Mouse (Mus musculus): ENCODE measurements around the gene Rasgrp3. TPM values are rescaled to one million over a fixed set of nuclear protein-coding genes. Genes with fewer than 3 reads are reported as not detected.

Gene Rasgrp3
- polyA plus RNA-seq, 1 experiment = not detected

DNA sequence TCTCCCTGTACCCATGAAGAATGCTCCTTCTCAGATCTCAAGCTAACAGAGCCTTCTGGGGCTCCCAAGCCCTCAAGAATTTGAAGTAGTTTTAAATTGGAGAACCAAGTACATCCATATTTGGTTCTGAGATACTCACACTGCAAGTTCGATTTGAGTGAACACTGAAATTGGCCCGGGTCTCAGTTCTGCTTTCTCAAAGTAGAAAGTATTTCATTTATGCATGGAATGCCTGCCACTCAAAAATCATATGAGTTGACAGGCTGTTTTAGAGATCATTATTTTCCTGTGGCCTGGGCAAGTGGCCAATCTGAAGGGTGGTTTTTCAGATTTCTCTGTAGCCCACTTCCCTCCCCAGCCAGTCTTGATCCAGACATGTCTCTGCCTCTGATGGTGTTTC lies 36.7 kb downstream of the Rasgrp3 start:
- no peak for TF ChIP-seq GATA1 (IDR thresholded peaks at IDR 0.05; ENCODE audit: low read length)

DNA sequence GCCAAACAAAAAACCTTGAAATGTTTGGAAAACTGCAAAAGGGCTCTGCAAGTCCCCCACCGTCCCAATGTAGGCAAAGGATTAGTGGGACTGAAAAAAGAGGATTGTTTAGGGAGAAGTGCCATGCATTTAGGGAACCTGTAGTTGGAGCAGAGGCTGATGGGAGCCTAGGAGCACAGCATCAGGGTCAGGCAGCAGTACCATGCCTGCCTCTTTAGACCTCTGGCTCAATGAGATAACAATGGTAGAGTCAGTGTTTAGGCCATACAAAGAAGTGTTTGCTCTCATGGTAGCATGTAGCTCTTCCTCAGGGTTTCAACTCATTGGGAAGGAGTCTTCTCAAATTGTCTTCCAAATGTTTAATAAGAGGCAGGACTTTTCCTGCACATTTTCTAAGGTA lies 40.3 kb downstream of the Rasgrp3 start:
- TF ChIP-seq GATA1 (IDR thresholded peaks at IDR 0.05; ENCODE audit: low read length) = no peak

DNA sequence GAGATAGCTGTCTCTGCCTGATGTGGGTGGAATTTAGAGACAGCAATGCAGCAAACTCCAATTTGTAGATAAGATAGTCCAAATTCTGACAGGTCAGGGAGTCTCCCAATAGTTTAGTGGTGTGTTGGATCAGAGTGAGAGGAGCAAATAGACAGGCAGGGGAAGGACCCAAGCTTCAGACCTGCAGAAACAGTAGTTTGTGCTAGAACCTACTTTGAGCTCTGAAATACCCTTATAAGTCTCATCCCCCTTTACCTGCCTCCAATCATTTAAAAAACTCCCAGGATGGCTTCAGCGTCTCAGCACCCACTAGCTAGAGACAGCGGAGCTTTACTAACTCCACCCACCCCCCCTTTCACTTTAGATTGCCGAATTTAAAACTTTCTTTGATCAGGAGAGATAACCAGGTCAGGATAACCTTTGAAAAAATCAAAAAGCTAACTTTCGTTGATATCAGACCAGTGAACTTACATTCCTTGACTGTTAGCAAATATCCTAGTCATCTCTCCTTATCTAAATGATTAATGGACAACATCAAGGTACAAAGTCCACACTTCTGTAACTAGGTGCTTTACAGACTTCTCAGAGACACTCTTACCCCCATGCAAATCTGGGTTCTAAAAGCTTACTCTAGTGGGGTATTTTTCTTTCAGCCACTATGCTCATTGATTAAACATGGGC lies 41.2 kb downstream of the Rasgrp3 start:
- TF ChIP-seq GATA1 (IDR thresholded peaks at IDR 0.05; ENCODE audit: low read length) = no peak

DNA sequence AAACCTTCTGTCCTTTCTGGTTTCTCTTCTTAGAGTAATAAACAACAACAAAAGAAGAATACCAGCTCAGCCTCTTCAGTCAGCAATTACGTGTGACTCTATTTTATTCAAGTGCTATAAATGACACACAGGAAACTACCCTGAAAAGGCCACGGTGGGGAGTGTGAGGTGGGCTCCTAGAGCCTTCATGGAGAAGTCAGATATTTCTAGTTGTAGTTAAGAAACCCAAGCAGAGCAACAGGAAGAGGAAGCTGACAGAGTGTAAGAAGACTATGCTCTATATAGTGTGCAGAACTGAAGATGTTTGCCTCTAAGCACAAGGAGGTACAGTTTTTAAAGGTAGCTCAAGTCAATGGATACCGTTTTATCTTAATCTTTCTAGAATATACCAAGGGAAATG lies 42.0 kb downstream of the Rasgrp3 start:
- TF ChIP-seq GATA1 (IDR thresholded peaks at IDR 0.05; ENCODE audit: low read length) = no peak

DNA sequence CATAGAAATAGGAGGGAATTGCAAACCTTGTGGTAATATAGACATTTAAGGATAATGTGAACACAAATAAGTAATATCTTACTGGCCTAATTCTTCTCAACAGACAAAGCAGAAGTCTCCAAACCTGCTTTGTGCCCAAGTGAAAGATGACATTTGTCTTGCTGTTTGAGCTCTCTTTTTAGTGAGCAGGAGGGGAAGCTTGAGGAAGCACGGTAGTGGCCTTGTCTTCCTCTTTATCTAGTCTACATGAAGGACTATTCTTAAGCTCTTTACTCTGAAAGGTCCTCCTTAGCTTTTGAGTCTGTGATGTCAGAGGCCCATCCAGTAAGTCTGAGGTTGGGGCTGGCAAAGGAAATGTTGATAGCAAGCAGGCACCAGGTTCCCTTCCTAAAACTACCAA lies 43.1 kb downstream of the Rasgrp3 start:
- TF ChIP-seq GATA1 (IDR thresholded peaks at IDR 0.05; ENCODE audit: low read length) = no peak

DNA sequence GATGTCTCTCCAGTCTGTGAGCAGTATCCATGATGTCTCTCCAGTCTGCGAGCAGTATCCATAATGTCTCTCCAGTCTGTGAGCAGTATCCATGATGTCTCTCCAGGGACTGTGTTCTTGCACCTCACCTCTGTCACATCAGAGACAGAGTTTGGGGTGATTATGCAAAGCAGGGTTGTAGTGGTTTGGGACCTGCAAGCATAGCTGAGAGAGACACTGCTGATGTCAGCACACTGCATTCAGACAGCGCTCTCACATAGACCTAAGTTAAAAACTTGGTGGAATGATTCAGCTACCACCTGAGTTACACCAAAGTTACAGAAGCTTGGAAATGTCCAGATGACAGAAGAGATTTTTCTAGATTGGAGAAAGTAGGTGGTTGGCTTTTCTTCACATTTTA lies 44.0 kb downstream of the Rasgrp3 start:
- TF ChIP-seq GATA1 (IDR thresholded peaks at IDR 0.05; ENCODE audit: low read length) = no peak

DNA sequence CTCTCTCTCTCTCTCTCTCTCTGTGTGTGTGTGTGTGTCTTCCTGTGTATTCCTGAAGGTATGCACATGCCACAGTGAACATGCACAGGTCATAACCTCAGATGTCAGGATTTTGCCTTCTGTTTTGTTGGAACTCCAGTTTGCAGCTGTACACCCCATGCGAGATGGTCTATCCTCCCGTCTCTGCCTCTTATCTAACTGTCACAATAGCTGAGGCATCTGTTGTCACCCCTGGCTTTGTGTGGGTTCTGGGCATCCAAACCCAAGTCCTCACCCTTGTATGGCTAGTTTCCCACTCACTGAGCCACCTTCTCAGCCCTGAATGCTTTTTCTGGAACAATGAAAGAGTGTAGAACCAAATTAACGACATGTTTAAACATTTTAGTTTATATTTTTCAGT lies 44.7 kb downstream of the Rasgrp3 start:
- no peak for TF ChIP-seq GATA1 (IDR thresholded peaks at IDR 0.05; ENCODE audit: low read length)

DNA sequence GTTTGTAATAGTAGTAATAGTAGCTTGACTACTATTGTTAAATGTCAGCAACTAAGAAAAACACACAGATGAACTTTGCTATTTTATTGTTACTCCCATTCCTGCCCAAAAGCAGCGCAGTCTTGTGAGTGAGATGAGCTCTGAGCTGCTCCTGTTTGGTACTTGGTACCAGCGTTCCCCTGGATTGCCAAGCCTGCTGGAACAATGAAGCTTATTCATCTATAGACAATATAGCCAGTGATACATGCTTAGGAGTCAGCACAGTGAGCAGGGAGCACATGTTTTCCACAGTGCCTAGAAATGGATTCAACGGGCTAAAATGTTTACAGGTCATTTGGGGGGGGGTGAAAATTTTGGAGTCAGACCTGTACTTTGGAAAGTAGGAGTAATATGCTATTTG lies 50.5 kb downstream of the Rasgrp3 start:
- TF ChIP-seq GATA1 (IDR thresholded peaks at IDR 0.05; ENCODE audit: low read length) = no peak

DNA sequence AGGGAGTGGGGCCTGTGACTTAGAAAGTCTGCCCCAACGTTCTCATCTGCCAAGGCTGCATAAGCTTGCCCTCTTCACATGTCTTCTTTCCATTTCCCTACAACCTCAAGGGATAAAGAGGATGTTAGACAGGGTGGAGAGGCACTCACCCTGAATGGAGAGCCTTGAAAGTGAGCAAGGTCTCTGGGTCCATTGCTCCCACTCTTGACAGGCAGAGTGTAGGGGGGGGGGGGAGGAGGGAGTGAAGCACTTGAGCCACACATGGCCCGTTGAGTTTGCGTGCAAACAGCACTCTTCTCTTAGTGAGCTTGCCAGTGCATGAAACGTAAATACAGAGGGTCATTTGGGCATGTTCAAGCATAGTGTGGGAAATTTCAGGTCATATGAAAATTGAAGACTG lies 59.5 kb downstream of the Rasgrp3 start:
- no peak for TF ChIP-seq GATA1 (IDR thresholded peaks at IDR 0.05; ENCODE audit: low read length)

DNA sequence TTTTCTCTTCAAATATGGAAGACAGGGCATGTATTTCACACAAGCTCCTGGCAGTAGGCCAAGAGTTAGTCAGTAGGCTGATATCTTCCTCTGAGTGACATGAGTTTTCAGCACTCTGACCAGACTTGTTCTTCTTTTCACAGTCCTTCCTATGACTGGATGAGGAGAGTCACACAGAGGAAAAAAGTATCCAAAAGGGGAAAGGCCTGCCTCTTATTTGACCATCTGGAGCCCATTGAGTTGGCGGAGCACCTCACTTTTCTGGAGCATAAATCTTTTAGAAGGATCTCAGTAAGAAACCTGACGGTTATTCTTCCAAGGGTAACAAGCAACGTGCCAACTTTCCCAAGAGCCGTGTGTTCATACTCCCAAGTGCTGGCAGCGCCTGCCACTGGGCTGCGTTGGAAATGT lies 62.5 kb downstream of the Rasgrp3 start:
- TF ChIP-seq GATA1 (IDR thresholded peaks at IDR 0.05; ENCODE audit: low read length) = no peak

DNA sequence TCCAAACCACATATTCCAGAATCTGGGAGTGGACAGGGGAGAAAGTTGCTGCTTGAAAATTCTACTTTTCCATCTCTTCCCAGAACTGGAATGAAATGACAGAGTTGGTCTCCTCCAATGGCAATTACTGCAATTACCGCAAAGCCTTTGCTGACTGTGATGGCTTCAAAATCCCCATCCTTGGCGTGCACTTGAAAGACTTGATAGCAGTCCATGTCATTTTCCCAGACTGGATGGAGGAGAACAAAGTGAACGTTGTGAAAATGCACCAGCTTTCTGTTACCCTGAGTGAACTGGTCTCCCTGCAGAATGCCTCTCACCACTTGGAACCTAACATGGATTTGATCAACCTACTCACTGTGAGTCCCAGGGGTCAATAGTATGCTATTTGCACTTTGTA lies 67.3 kb downstream of the Rasgrp3 start:
- no peak for TF ChIP-seq GATA1 (IDR thresholded peaks at IDR 0.05; ENCODE audit: low read length)

DNA sequence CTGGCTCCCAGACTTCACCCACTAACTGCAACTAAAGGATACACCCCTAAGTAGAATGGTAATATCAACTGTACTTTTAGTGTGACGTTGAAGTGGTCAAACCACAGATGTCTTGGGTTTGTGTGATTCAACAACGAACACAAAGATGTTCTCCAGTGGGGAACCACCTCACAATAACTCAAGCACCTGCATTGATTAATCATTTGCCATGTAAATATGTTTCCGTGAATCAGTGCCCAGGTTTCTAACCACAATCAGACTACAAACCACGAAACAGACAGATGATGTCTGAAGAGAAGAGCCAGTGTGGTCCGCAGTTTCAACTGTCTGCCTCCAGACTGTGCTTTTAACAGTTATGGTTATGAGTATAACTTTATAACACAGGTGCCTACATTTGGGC lies 69.4 kb downstream of the Rasgrp3 start:
- TF ChIP-seq GATA1 (IDR thresholded peaks at IDR 0.05; ENCODE audit: low read length) = no peak

DNA sequence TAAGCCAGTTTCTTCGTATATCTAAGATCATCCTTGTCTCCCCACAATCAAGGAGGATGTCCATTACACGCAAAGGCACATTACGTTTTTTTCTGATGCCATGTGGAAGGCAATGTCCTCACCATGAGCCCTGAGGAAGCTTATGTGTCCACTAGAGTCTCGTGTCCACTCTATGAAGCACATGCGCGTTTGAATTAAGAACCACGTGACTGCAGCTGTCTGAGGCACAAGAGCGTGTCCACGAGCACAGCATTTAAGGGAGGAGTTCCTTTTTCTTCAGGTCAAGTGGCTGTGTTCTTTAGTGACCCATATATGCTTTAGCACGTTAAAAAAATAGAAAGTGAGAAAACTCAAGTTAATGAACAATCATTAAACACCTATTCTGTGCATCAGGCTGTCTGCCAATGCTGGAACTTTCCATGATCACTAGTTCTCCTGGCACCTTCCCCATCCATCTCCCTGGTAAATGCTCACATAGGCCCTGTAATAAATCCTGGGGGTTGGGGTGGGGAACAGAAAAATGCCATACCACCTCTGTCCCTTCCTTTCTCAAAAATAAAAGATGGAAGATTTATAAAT lies 70.5 kb downstream of the Rasgrp3 start:
- no peak for TF ChIP-seq GATA1 (IDR thresholded peaks at IDR 0.05; ENCODE audit: low read length)

DNA sequence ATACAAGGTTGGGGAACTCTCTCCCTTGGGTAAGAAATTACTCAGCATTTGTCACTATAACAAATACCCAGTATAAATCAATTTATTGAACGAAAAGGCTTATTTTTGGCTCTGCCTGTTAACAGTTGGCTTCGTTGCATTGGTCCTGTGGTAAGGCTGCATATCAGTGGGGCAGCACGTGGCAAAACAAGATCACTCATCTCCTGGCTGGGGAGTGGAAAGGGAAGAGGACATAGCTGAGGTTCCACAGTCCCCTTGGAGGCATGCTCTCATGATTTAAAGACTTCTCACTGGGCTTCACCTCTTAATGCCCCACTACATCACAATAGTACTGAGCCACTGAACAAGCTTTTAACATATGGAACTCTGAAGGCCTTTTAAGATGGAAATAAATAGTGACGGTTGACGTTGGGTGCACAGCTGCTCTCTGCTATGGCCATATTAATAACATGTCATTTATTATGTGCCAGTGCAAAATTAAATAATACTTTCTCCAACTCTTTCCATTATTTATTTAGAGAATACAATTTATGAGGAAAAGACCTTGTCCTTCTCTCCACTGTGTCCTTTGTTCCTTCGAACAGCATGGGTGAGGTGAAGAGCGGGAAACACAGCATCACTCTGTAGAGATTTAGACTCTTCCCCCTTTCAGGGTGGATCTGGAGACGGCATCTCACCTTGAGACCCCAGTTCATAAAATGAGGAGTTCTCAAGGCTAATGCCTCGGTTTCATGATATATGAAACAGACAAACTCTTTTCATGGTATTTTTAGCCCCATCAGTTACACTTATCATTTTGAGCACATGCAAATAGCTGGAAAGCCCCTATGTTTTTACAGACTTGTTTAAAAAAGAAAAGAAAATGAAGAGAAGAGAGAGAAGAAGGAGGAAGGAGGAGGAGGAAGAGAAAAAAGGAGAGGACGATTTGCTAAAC lies 71.3 kb downstream of the Rasgrp3 start:
- TF ChIP-seq GATA1 (IDR thresholded peaks at IDR 0.05; ENCODE audit: low read length) = no peak

DNA sequence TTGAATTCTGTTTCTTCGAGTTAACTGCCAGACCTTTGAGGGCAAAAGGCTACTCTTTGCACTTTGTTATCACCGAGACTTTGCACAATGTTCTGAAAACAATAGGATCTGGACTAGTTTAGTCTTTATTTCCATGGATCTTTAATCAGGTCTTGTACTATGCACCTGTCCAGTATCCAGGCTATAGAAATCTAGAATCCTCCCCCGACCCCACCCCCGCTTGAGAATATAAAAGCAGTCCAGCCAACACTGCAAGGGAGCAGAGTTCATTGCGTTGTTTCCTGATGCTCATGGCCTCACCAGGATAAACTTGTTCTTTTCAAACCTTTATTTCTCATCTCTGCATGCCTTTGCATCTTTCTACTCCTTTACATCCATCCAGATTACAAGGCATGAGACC lies 73.6 kb downstream of the Rasgrp3 start:
- no peak for TF ChIP-seq GATA1 (IDR thresholded peaks at IDR 0.05; ENCODE audit: low read length)

DNA sequence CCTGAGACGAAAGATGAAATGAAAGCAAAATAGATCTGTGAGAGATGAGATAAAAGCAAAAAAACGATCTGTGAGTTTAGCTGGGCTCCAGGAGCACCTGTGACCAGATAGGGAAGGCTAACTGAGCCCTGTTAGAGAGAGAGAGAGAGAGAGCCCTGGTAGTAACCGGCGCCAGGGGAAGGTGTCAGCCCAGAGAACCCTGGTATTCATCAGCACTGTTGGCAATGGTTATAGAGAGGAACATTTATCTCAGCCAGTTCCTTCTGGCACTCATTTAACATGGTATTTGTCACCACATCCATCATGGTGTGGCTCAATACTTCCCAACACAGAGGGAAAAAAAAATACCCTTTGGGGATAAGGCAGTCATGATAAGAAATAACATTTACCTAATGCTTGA lies 80.9 kb downstream of the Rasgrp3 start:
- no peak for TF ChIP-seq GATA1 (IDR thresholded peaks at IDR 0.05; ENCODE audit: low read length)

All from G1E-ER4 (cell line).